Mouse (Mus musculus): ENCODE measurements around the gene Pla2g10. TPM values are rescaled to one million over a fixed set of nuclear protein-coding genes. Genes with fewer than 3 reads are reported as not detected.
"Not testable (repeated sequence)": the region's sequence is repeated elsewhere in the genome, so short reads cannot be mapped to it uniquely, and the experiment has no call there.

Pla2g10 gene
- polyA plus RNA-seq, 1 experiment from 2014 or later = 0.35 TPM

GRCm38 (mm10) chr16:13739044-13739443, 8.3 kb upstream of the Pla2g10 start:
- ATAC-seq (ENCODE audit: low FRiP score); H3K4me2 ChIP-seq (replicated peaks): not testable (repeated sequence)
- 66% methylated on average over 4 of the region's 4 CpGs for WGBS

GRCm38 (mm10) chr16:13735977-13736376, 5.2 kb upstream of the Pla2g10 start:
- H3K9me3 ChIP-seq (ENCODE audit: control insufficient read depth, low read length) = no peaks in the 10 kb centered on the region
- DNase-seq (ENCODE audit: low spot score) (no peak), ATAC-seq (ENCODE audit: low FRiP score) (no peak)
- H3K27me3 ChIP-seq (ENCODE audit: control insufficient read depth, insufficient read depth, low read length) = no peaks in the 10 kb centered on the region
- no peak overlapping the region for H3K4me2 ChIP-seq (replicated peaks)
- no peaks in the 10 kb centered on the region for H3K4me1 ChIP-seq (replicated peaks; ENCODE audit: control insufficient read depth, insufficient read depth, low read length)
- H3K36me3 ChIP-seq (replicated peaks; ENCODE audit: control insufficient read depth, insufficient read depth) = no peaks in the 10 kb centered on the region
- WGBS = 88% methylated on average over 8 of the region's 8 CpGs
- H3K27ac ChIP-seq = no peak overlapping the region
- no peak overlapping the region for H3K9ac ChIP-seq
- H3K4me3 ChIP-seq (replicated peaks; ENCODE audit: low read length) = no peak overlapping the region

More at GRCm38 (mm10) chr16:13739044-13739443, 8.3 kb upstream of the Pla2g10 start:
- H3K27me3 ChIP-seq (ENCODE audit: control insufficient read depth, insufficient read depth, low read length); H3K9me3 ChIP-seq (ENCODE audit: control insufficient read depth, low read length); H3K36me3 ChIP-seq (replicated peaks; ENCODE audit: control insufficient read depth, insufficient read depth); DNase-seq (ENCODE audit: low spot score); H3K4me3 ChIP-seq (replicated peaks; ENCODE audit: low read length); H3K4me1 ChIP-seq (replicated peaks; ENCODE audit: control insufficient read depth, insufficient read depth, low read length); H3K9ac ChIP-seq; H3K27ac ChIP-seq: not testable (repeated sequence)

GRCm38 (mm10) chr16:13733518-13734137, 2.8 kb upstream of the Pla2g10 start:
- no peak overlapping the region for H3K4me3 ChIP-seq (replicated peaks; ENCODE audit: low read length)
- no peaks in the 10 kb centered on the region for H3K36me3 ChIP-seq (replicated peaks; ENCODE audit: control insufficient read depth, insufficient read depth)
- peaks cover 5% of the 10 kb centered on the region; the same call in 1 of the 2 replicates for H3K4me1 ChIP-seq (replicated peaks; ENCODE audit: control insufficient read depth, insufficient read depth, low read length)
- H3K4me2 ChIP-seq (replicated peaks) = no peak overlapping the region
- H3K27ac ChIP-seq = no peak overlapping the region
- no peaks in the 10 kb centered on the region for H3K9me3 ChIP-seq (ENCODE audit: control insufficient read depth, low read length)
- DNase-seq (ENCODE audit: low spot score) (peak; percentile 78), ATAC-seq (ENCODE audit: low FRiP score) (no peak)
- WGBS = 27% methylated on average over 9 of the region's 9 CpGs
- no peak overlapping the region for H3K9ac ChIP-seq
- no peaks in the 10 kb centered on the region for H3K27me3 ChIP-seq (ENCODE audit: control insufficient read depth, insufficient read depth, low read length)

- Histone ChIP-seq H3K9ac (no peak overlapping the region), H3K9me3 (ENCODE audit: control insufficient read depth, low read length) (no peaks in the 10 kb centered on the region), H3K4me2 (replicated peaks) (no peak overlapping the region), H3K4me3 (replicated peaks; ENCODE audit: low read length) (no peak overlapping the region), H3K4me1 (replicated peaks; ENCODE audit: control insufficient read depth, insufficient read depth, low read length) (peaks cover 5% of the 10 kb centered on the region; the same call in 1 of the 2 replicates), H3K36me3 (replicated peaks; ENCODE audit: control insufficient read depth, insufficient read depth) (no peaks in the 10 kb centered on the region), H3K27ac (no peak overlapping the region), H3K27me3 (ENCODE audit: control insufficient read depth, insufficient read depth, low read length) (no peaks in the 10 kb centered on the region)
- DNase-seq (ENCODE audit: low spot score) (no peak), ATAC-seq (ENCODE audit: low FRiP score) (no peak)
- 90% methylated on average over 3 of the region's 3 CpGs for WGBS
These were observed 2.0 kb upstream of the Pla2g10 start for GRCm38 (mm10) chr16:13732786-13733185.

GRCm38 (mm10) chr16:13729428-13729827, 1.4 kb downstream of the Pla2g10 start:
- Histone ChIP-seq H3K9me3 (ENCODE audit: control insufficient read depth, low read length) (no peaks in the 10 kb centered on the region), H3K36me3 (replicated peaks; ENCODE audit: control insufficient read depth, insufficient read depth) (no peaks in the 10 kb centered on the region), H3K4me2 (replicated peaks) (no peak overlapping the region), H3K27me3 (ENCODE audit: control insufficient read depth, insufficient read depth, low read length) (no peaks in the 10 kb centered on the region), H3K4me3 (replicated peaks; ENCODE audit: low read length) (no peak overlapping the region), H3K9ac (no peak overlapping the region), H3K4me1 (replicated peaks; ENCODE audit: control insufficient read depth, insufficient read depth, low read length) (peaks cover 5% of the 10 kb centered on the region; the same call in 1 of the 2 replicates), H3K27ac (no peak overlapping the region)
- ATAC-seq (ENCODE audit: low FRiP score) (no peak), DNase-seq (ENCODE audit: low spot score) (no peak)
- 86% methylated on average over 4 of the region's 4 CpGs for WGBS

- WGBS = 87% methylated on average over 5 of the region's 5 CpGs
- no peak for ATAC-seq (ENCODE audit: low FRiP score)
These were observed 2.9 kb downstream of the Pla2g10 start for GRCm38 (mm10) chr16:13727811-13728335.

GRCm38 (mm10) chr16:13722937-13723336, 7.8 kb downstream of the Pla2g10 start:
- H3K4me1 ChIP-seq (replicated peaks; ENCODE audit: control insufficient read depth, insufficient read depth, low read length) = no peaks in the 10 kb centered on the region
- H3K4me3 ChIP-seq (replicated peaks; ENCODE audit: low read length) = no peak overlapping the region
- 34% methylated on average over 10 of the region's 10 CpGs for WGBS
- no peaks in the 10 kb centered on the region for H3K36me3 ChIP-seq (replicated peaks; ENCODE audit: control insufficient read depth, insufficient read depth)
- H3K9me3 ChIP-seq (ENCODE audit: control insufficient read depth, low read length) = no peaks in the 10 kb centered on the region
- H3K27me3 ChIP-seq (ENCODE audit: control insufficient read depth, insufficient read depth, low read length) = no peaks in the 10 kb centered on the region
- no peak overlapping the region for H3K9ac ChIP-seq
- DNase-seq (ENCODE audit: low spot score) (no peak), ATAC-seq (ENCODE audit: low FRiP score) (no peak)
- H3K27ac ChIP-seq = no peak overlapping the region
- no peak overlapping the region for H3K4me2 ChIP-seq (replicated peaks)

More at GRCm38 (mm10) chr16:13727811-13728335, 2.9 kb downstream of the Pla2g10 start:
- Histone ChIP-seq H3K4me2 (replicated peaks) (no peak overlapping the region), H3K4me1 (replicated peaks; ENCODE audit: control insufficient read depth, insufficient read depth, low read length) (peaks cover 5% of the 10 kb centered on the region; the same call in 1 of the 2 replicates), H3K4me3 (replicated peaks; ENCODE audit: low read length) (no peak overlapping the region), H3K36me3 (replicated peaks; ENCODE audit: control insufficient read depth, insufficient read depth) (no peaks in the 10 kb centered on the region), H3K27ac (no peak overlapping the region), H3K27me3 (ENCODE audit: control insufficient read depth, insufficient read depth, low read length) (no peaks in the 10 kb centered on the region), H3K9ac (no peak overlapping the region), H3K9me3 (ENCODE audit: control insufficient read depth, low read length) (no peaks in the 10 kb centered on the region)
- DNase-seq (ENCODE audit: low spot score) = no peak

- Histone ChIP-seq H3K9me3 (ENCODE audit: control insufficient read depth, low read length) (no peaks in the 10 kb centered on the region), H3K4me2 (replicated peaks) (no peak overlapping the region), H3K27ac (no peak overlapping the region), H3K4me1 (replicated peaks; ENCODE audit: control insufficient read depth, insufficient read depth, low read length) (no peaks in the 10 kb centered on the region), H3K9ac (no peak overlapping the region), H3K27me3 (ENCODE audit: control insufficient read depth, insufficient read depth, low read length) (no peaks in the 10 kb centered on the region), H3K36me3 (replicated peaks; ENCODE audit: control insufficient read depth, insufficient read depth) (no peaks in the 10 kb centered on the region), H3K4me3 (replicated peaks; ENCODE audit: low read length) (no peak overlapping the region)
- DNase-seq (ENCODE audit: low spot score) = no peak
- no peak for ATAC-seq (ENCODE audit: low FRiP score)
- WGBS = 90% methylated on average over 2 of the region's 2 CpGs
These were observed 13.8 kb downstream of the Pla2g10 start for GRCm38 (mm10) chr16:13716821-13717553.

GRCm38 (mm10) chr16:13714910-13715309, 15.9 kb downstream of the Pla2g10 start:
- Histone ChIP-seq H3K9me3 (ENCODE audit: control insufficient read depth, low read length) (no peaks in the 10 kb centered on the region), H3K27ac (no peak overlapping the region), H3K27me3 (ENCODE audit: control insufficient read depth, insufficient read depth, low read length) (no peaks in the 10 kb centered on the region), H3K4me1 (replicated peaks; ENCODE audit: control insufficient read depth, insufficient read depth, low read length) (no peaks in the 10 kb centered on the region), H3K4me2 (replicated peaks) (no peak overlapping the region), H3K9ac (no peak overlapping the region), H3K36me3 (replicated peaks; ENCODE audit: control insufficient read depth, insufficient read depth) (no peaks in the 10 kb centered on the region), H3K4me3 (replicated peaks; ENCODE audit: low read length) (no peak overlapping the region)
- ATAC-seq (ENCODE audit: low FRiP score) (no peak), DNase-seq (ENCODE audit: low spot score) (no peak)
- 91% methylated on average over 3 of the region's 3 CpGs for WGBS

Data from hindbrain, embryonic 14.5 days (tissue).